Mouse (Mus musculus): Measurements from ENCODE around the gene Cep41. TPM values are rescaled to one million over a fixed set of nuclear protein-coding genes. Genes with fewer than 3 reads are reported as not detected.
A peak's percentile ranks its signal among the peaks of the same experiment; 100 is the strongest.

The Cep41 gene
- polyA plus RNA-seq (2012; rRNA removed): 3.7 and 4.6 TPM in 2 replicates

GRCm38 (mm10) chr6:30693350-30693991, at the start of gene Cep41:
Gene Cep41 (minus strand): TSS chr6:30693749.
- peak; percentile 42; the same call in 1 of the 2 replicates for TF ChIP-seq POLR2A (IDR thresholded peaks at IDR 0.05; ENCODE audit: borderline replicate concordance, extremely low read depth, low read depth, low read length)
- TF ChIP-seq CTCF (IDR thresholded peaks at IDR 0.05; ENCODE audit: insufficient read depth, low read length): no peak
- peak; percentile 99 for DNase-seq
- peaks cover 4% of the 10 kb centered on the region; the same call in 1 of the 2 replicates for H3K4me1 ChIP-seq (ENCODE audit: control insufficient read depth, insufficient read depth, low read length)
- under 1% methylated on average over 52 of the region's 52 CpGs for WGBS
- H3K4me3 ChIP-seq (replicated peaks; ENCODE audit: extremely low read depth, low read depth, low read length): peak within 1 kb of the TSS; percentile 100

DNA sequence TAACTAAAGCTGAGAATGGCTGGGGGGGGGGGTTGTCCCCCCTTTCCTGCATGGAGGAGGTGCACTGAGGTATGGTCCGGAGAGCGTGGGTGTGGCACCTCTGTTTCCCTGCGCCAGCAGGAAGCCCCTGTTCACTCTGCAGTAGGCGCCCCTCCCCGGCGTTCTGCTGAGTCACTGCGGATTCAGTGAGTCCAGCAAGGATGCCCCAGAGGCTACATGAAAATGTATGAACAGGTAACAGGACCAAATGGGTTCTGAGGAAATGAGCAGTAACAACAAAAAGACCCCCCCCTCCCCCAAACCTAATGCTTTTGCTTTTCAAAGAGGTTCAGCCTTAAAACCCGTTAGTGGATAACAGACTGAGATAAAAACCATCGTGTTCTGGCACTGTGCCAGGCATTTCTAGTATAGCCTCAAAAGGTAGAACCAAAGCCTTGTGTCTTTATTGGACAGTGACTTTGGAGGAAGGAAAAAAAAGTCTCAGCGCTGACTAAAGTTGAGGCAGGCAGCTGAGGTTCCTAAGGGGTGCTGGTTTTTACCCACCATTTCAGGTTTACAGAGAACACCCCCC, 45.7 kb upstream of the Cep41 start:
- H3K4me3 ChIP-seq (replicated peaks; ENCODE audit: extremely low read depth, low read depth, low read length): peak overlapping the region; percentile 10
- H3K4me1 ChIP-seq (ENCODE audit: control insufficient read depth, insufficient read depth, low read length): no peaks in the 10 kb centered on the region
- WGBS: 47% methylated on average over 10 of the region's 10 CpGs
- DNase-seq: no peak
- no peak for TF ChIP-seq CTCF (IDR thresholded peaks at IDR 0.05; ENCODE audit: insufficient read depth, low read length)
- no peak for TF ChIP-seq POLR2A (IDR thresholded peaks at IDR 0.05; ENCODE audit: borderline replicate concordance, extremely low read depth, low read depth, low read length)

GRCm38 (mm10) chr6:30738464-30739006, 45.0 kb upstream of the Cep41 start:
- H3K4me3 ChIP-seq (replicated peaks; ENCODE audit: extremely low read depth, low read depth, low read length): peak overlapping the region; percentile 12

GRCm38 (mm10) chr6:30737548-30738463, 44.3 kb upstream of the Cep41 start:
- no peak for TF ChIP-seq CTCF (IDR thresholded peaks at IDR 0.05; ENCODE audit: insufficient read depth, low read length)
- TF ChIP-seq POLR2A (IDR thresholded peaks at IDR 0.05; ENCODE audit: borderline replicate concordance, extremely low read depth, low read depth, low read length): peak; percentile 94
- peak; percentile 48 for DNase-seq
- Histone ChIP-seq H3K4me3 (replicated peaks; ENCODE audit: extremely low read depth, low read depth, low read length) (peak overlapping the region; percentile 12), H3K4me1 (ENCODE audit: control insufficient read depth, insufficient read depth, low read length) (no peaks in the 10 kb centered on the region)
- 46% methylated on average over 66 of the region's 66 CpGs for WGBS

More at GRCm38 (mm10) chr6:30738464-30739006, 45.0 kb upstream of the Cep41 start:
- peak; percentile 13 for DNase-seq
- no peak for TF ChIP-seq POLR2A (IDR thresholded peaks at IDR 0.05; ENCODE audit: borderline replicate concordance, extremely low read depth, low read depth, low read length)
- TF ChIP-seq CTCF (IDR thresholded peaks at IDR 0.05; ENCODE audit: insufficient read depth, low read length): no peak
- H3K4me1 ChIP-seq (ENCODE audit: control insufficient read depth, insufficient read depth, low read length): no peaks in the 10 kb centered on the region
- 53% methylated on average over 20 of the region's 20 CpGs for WGBS

DNA sequence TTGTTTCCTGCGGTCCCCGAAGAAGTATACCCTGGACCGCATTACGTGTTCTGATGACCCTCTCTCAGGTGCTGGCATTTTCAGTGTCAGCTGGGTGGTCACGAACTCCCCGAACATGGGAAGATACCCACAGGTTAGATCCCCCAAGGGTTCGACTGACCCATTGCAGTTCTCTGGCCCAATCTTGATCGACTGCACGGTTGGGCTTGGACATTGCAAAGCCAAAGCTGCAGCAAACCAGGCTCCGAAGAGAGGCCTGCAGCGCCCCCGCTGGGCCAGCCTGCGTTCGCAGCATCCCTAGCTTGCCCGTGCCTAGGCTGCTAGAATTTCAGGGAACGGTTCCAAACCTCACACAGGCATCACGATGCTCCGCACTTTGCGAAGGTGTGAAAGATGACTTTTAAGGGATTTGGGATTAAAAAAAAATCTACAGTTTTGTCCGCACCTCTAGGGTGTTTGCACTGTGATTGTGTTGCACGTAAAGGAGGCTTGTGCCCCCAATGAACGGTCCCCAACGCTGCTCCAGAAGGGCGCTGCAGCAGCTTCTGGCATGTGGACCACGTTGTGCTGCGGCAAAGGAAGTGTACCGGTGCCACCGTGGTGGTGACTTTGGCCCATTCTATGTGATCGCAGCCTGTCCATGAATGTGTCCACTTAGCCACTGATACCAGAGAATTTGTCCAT, 43.5 kb upstream of the Cep41 start:
- DNase-seq: peak; percentile 41
- WGBS: 51% methylated on average over 29 of the region's 29 CpGs
- peak overlapping the region; percentile 35 for H3K4me3 ChIP-seq (replicated peaks; ENCODE audit: extremely low read depth, low read depth, low read length)
- H3K4me1 ChIP-seq (ENCODE audit: control insufficient read depth, insufficient read depth, low read length): no peaks in the 10 kb centered on the region
- TF ChIP-seq POLR2A (IDR thresholded peaks at IDR 0.05; ENCODE audit: borderline replicate concordance, extremely low read depth, low read depth, low read length) (no peak), CTCF (IDR thresholded peaks at IDR 0.05; ENCODE audit: insufficient read depth, low read length) (peak; percentile 54; the same call in 1 of the 2 replicates)

GRCm38 (mm10) chr6:30736372-30736762, 42.8 kb upstream of the Cep41 start:
- 50% methylated on average over 13 of the region's 13 CpGs for WGBS
- DNase-seq: no peak
- no peak overlapping the region for H3K4me3 ChIP-seq (replicated peaks; ENCODE audit: extremely low read depth, low read depth, low read length)

DNA sequence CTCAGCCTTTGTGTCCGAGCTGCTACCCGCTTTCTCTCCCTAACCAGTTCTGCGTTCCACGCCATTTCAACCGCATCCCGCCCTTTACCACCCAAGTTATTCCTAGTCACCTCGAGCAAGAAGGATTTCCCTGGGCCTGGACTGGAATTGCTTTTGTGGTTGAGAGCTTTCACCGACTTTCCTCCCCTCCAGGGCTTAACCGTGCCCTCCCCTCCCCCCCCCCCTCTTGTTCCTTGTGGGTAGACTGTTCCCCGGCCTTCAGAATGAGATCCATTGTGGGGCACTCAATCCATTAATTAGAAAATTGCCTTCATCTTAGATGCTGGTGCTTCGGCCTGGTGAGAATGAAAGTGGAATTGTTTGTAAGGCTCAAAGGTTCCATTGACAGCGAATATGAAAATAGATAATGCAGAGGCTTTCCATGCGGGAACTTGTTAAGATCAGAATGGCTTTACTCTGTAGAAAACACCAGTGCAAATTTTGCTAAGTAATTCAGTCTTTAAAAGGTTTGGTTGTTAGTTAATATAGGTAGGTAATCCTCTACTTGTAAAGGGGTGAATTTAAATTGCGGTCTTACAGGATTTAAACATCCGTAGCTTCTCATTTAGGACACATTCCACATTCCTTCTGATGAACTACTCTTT, 42.3 kb upstream of the Cep41 start:
- no peak for DNase-seq
- Histone ChIP-seq H3K4me1 (ENCODE audit: control insufficient read depth, insufficient read depth, low read length) (no peaks in the 10 kb centered on the region), H3K4me3 (replicated peaks; ENCODE audit: extremely low read depth, low read depth, low read length) (no peak overlapping the region)
- TF ChIP-seq POLR2A (IDR thresholded peaks at IDR 0.05; ENCODE audit: borderline replicate concordance, extremely low read depth, low read depth, low read length) (no peak), CTCF (IDR thresholded peaks at IDR 0.05; ENCODE audit: insufficient read depth, low read length) (no peak)
- 52% methylated on average over 15 of the region's 15 CpGs for WGBS

More at GRCm38 (mm10) chr6:30736372-30736762, 42.8 kb upstream of the Cep41 start:
- no peaks in the 10 kb centered on the region for H3K4me1 ChIP-seq (ENCODE audit: control insufficient read depth, insufficient read depth, low read length)
- TF ChIP-seq CTCF (IDR thresholded peaks at IDR 0.05; ENCODE audit: insufficient read depth, low read length): no peak
- TF ChIP-seq POLR2A (IDR thresholded peaks at IDR 0.05; ENCODE audit: borderline replicate concordance, extremely low read depth, low read depth, low read length): no peak

DNA sequence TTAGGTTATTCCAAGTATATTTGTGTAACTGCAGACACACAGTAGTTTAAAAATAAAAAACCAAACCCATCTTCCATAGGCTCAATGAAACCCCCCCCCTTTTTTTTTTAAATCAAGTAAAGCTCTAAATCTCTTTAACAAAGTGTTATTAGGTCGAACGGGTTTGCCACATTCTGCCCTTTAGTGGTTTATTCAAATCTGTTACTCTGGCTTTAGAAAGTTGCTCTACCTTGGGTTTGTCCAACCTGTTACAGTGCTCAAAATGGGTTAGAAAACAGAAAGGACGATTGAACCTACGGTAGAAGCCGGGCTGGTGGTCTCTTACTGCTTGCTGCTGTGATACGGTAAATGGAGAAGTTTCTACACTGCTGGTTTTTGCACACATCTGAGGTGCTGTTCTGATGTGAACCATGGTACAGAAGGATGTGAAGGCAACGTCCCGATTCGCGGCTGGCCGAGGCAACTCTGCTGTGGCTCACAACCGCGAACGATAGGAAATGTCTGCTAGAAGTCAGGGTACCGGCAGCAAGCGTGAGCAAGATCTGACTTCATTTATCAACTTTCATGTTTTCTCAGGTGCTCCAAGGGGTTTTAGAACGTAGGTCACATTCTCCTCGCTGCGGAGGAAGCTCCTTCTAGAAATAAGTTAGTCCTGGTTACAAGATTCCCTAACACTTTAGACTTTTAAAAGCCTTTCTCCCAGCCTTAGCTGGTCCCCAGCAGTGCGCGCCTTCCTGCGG, 41.6 kb upstream of the Cep41 start:
- no peak for DNase-seq
- Histone ChIP-seq H3K4me3 (replicated peaks; ENCODE audit: extremely low read depth, low read depth, low read length) (no peak overlapping the region), H3K4me1 (ENCODE audit: control insufficient read depth, insufficient read depth, low read length) (no peaks in the 10 kb centered on the region)
- WGBS: 50% methylated on average over 22 of the region's 22 CpGs
- TF ChIP-seq CTCF (IDR thresholded peaks at IDR 0.05; ENCODE audit: insufficient read depth, low read length) (no peak), POLR2A (IDR thresholded peaks at IDR 0.05; ENCODE audit: borderline replicate concordance, extremely low read depth, low read depth, low read length) (no peak)

All from lung, adult 2 months (tissue).